Mouse (Mus musculus): ENCODE measurements around the gene Sept5. TPM values are rescaled to one million over a fixed set of nuclear protein-coding genes. Genes with fewer than 3 reads are reported as not detected.

Gene Sept5
- polyA plus RNA-seq, 1 experiment = 0.83 TPM

- no peaks in the 10 kb centered on the region for H3K4me1 ChIP-seq (ENCODE audit: control insufficient read depth, insufficient read depth, low read length)
- no peak overlapping the region for H3K27ac ChIP-seq (ENCODE audit: insufficient read depth, low read depth, low read length)
- TF ChIP-seq POLR2A (IDR thresholded peaks at IDR 0.05; ENCODE audit: borderline replicate concordance, low read depth, low read length) (no peak), CTCF (IDR thresholded peaks at IDR 0.05; ENCODE audit: low read depth, low read length) (no peak)
- peak overlapping the region; percentile 48 for H3K4me3 ChIP-seq (ENCODE audit: insufficient read depth, low read length)
Measured at GRCm38 (mm10) chr16:18581050-18581622, 48.6 kb downstream of the Sept5 start.

DNA sequence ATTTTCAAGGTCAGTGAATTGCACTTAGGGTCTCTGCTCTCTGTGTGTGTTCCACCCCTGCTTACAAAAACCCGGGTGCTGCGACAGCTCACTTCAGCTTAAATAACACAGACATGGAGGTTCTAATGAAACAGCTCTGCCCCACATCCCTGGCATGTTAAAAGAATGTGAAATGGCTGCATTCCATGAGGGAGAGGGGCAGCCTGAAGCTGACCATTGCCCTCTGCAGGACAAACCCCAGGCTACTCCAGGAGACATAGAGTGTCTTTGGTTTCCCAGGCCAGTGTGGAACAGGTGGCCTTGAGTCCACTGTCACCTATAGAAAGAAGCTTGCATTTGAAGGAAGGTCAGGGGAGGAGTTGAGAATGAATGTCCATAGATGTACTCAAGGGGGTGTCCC is 49.4 kb downstream of the Sept5 start:
- Histone ChIP-seq H3K4me3 (ENCODE audit: insufficient read depth, low read length) (no peak overlapping the region), H3K4me1 (ENCODE audit: control insufficient read depth, insufficient read depth, low read length) (no peaks in the 10 kb centered on the region)
- TF ChIP-seq POLR2A (IDR thresholded peaks at IDR 0.05; ENCODE audit: borderline replicate concordance, low read depth, low read length) = no peak
- TF ChIP-seq CTCF (IDR thresholded peaks at IDR 0.05; ENCODE audit: low read depth, low read length) = no peak

GRCm38 (mm10) chr16:18577599-18578160 is 52.1 kb downstream of the Sept5 start:
- Histone ChIP-seq H3K4me3 (ENCODE audit: insufficient read depth, low read length) (no peak overlapping the region), H3K27ac (ENCODE audit: insufficient read depth, low read depth, low read length) (no peak overlapping the region), H3K4me1 (ENCODE audit: control insufficient read depth, insufficient read depth, low read length) (no peaks in the 10 kb centered on the region)
- TF ChIP-seq CTCF (IDR thresholded peaks at IDR 0.05; ENCODE audit: low read depth, low read length) = no peak
- no peak for TF ChIP-seq POLR2A (IDR thresholded peaks at IDR 0.05; ENCODE audit: borderline replicate concordance, low read depth, low read length)

More for the DNA sequence above, 49.4 kb downstream of the Sept5 start:
- no peak overlapping the region for H3K27ac ChIP-seq (ENCODE audit: insufficient read depth, low read depth, low read length)

DNA sequence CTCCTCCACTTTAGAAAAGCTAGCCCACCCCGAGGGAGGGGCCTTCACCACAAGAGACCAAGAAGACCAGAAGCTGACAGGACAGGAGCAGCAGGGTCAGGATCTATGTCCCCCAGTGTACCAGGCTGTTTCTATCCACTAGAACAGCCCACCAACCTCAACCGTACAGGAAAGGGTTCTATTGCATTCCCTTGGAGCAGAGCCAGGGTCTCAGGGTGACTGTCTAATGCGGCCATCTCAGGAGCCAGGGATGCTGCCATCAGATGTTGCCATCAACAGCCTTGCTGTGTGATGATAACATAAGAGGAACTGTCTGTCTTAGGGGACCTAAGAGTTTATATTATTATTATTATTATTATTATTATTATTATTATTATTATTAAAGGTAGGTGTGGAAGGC is 52.7 kb downstream of the Sept5 start:
- TF ChIP-seq CTCF (IDR thresholded peaks at IDR 0.05; ENCODE audit: low read depth, low read length) = no peak
- no peak for TF ChIP-seq POLR2A (IDR thresholded peaks at IDR 0.05; ENCODE audit: borderline replicate concordance, low read depth, low read length)
- Histone ChIP-seq H3K4me3 (ENCODE audit: insufficient read depth, low read length) (no peak overlapping the region), H3K4me1 (ENCODE audit: control insufficient read depth, insufficient read depth, low read length) (no peaks in the 10 kb centered on the region), H3K27ac (ENCODE audit: insufficient read depth, low read depth, low read length) (no peak overlapping the region)

DNA sequence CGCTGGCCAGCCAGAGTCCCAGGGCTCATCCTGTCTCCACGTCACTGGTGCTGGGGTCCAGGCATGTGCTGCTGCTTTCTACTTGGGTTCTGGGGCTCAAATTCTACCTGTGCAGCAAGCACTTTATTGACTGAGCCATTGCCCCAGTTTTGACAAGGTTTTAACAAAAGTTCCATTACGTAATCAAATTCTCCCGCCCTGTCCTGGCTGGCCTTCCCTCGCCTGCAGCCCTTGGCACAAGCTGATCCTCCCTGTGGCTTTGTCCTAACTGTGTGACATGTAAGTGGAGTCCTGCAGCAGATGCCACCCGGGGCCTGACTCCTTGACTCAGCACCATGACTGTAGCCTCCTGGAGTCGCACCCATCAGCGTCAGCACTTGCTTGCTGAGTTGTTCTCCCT is 55.6 kb downstream of the Sept5 start:
- Histone ChIP-seq H3K27ac (ENCODE audit: insufficient read depth, low read depth, low read length) (no peak overlapping the region), H3K4me3 (ENCODE audit: insufficient read depth, low read length) (no peak overlapping the region), H3K4me1 (ENCODE audit: control insufficient read depth, insufficient read depth, low read length) (no peaks in the 10 kb centered on the region)
- TF ChIP-seq POLR2A (IDR thresholded peaks at IDR 0.05; ENCODE audit: borderline replicate concordance, low read depth, low read length) = no peak
- TF ChIP-seq CTCF (IDR thresholded peaks at IDR 0.05; ENCODE audit: low read depth, low read length) = no peak

Other genes starting within 250 kb of the Sept5 start
- 23.4 and 26.3 TPM in 2 replicates for gene Txnrd2, start 203.6 kb downstream of the Sept5 start, polyA plus RNA-seq (2012; ENCODE audit: insufficient read depth, insufficient read length, missing spikeins)
- 93.3 and 99.6 TPM in 2 replicates for gene Comt, start 203.1 kb downstream of the Sept5 start, polyA plus RNA-seq (2012; ENCODE audit: insufficient read depth, insufficient read length, missing spikeins)
- gene Gnb1l, start 131.2 kb downstream of the Sept5 start, polyA plus RNA-seq (2012; ENCODE audit: insufficient read depth, insufficient read length, missing spikeins) = 1.1 and 1.8 TPM in 2 replicates
- gene Rtl10, start 131.1 kb downstream of the Sept5 start, polyA plus RNA-seq (2012; ENCODE audit: insufficient read depth, insufficient read length, missing spikeins) = 0.94 and 1.9 TPM in 2 replicates
- not detected in 2 replicates for gene Tbx1, start 39.3 kb downstream of the Sept5 start, polyA plus RNA-seq (2012; ENCODE audit: insufficient read depth, insufficient read length, missing spikeins)
- not detected in 2 replicates for gene Gp1bb, start 7.6 kb downstream of the Sept5 start, polyA plus RNA-seq (2012; ENCODE audit: insufficient read depth, insufficient read length, missing spikeins)
- gene Gm49601, start 3.5 kb downstream of the Sept5 start, polyA plus RNA-seq (2012; ENCODE audit: insufficient read depth, insufficient read length, missing spikeins) = not detected in 2 replicates
- gene Cldn5, start 146.9 kb upstream of the Sept5 start, polyA plus RNA-seq (2012; ENCODE audit: insufficient read depth, insufficient read length, missing spikeins) = not detected in 2 replicates
- gene Ufd1, start 181.8 kb upstream of the Sept5 start, polyA plus RNA-seq (2012; ENCODE audit: insufficient read depth, insufficient read length, missing spikeins) = 46.6 and 61.5 TPM in 2 replicates
- 7.7 and 9.7 TPM in 2 replicates for gene Cdc45, start 182.0 kb upstream of the Sept5 start, polyA plus RNA-seq (2012; ENCODE audit: insufficient read depth, insufficient read length, missing spikeins)
- 15.1 and 15.5 TPM in 2 replicates for gene 2510002D24Rik, start 206.6 kb upstream of the Sept5 start, polyA plus RNA-seq (2012; ENCODE audit: insufficient read depth, insufficient read length, missing spikeins)
- not detected in 2 replicates for gene Gm28539, start 206.6 kb upstream of the Sept5 start, polyA plus RNA-seq (2012; ENCODE audit: insufficient read depth, insufficient read length, missing spikeins)
- 50.2 and 50.6 TPM in 2 replicates for gene Mrpl40, start 246.9 kb upstream of the Sept5 start, polyA plus RNA-seq (2012; ENCODE audit: insufficient read depth, insufficient read length, missing spikeins)
- gene Hira, start 247.1 kb upstream of the Sept5 start, polyA plus RNA-seq (2012; ENCODE audit: insufficient read depth, insufficient read length, missing spikeins) = 20.1 and 23.8 TPM in 2 replicates

Data from bone marrow macrophage, adult 2 months (primary cell).